In genomic region chr5:147293127-147293910, GRCm38 (mm10) we compare ENCODE assay signal across 8 mouse cellular contexts. TPM values are rescaled to one million over a fixed set of nuclear protein-coding genes. Genes with fewer than 3 reads are reported as not detected.
DNase-seq lines count a peak whose midpoint lies in the region; ATAC-seq lines count a peak whose summit lies in the region.

No protein-coding gene starts in this region.

- intact Hi-C loops in left cerebral cortex, postnatal 14 days (cut with DNase I), result no loop called here

- H3K4me2 ChIP-seq in forebrain, embryonic 11.5 days (ENCODE audit: low read depth, low read length, severe bottlenecking), result no peak overlapping the region
- no peak overlapping the region for H3K4me2 ChIP-seq in hindbrain, embryonic 13.5 days

- peak; percentile 84 for ATAC-seq in forebrain, embryonic 11.5 days (replicated peaks; ENCODE audit: low FRiP score)
- ATAC-seq in hindbrain, embryonic 13.5 days (ENCODE audit: low FRiP score), result peak; percentile 61
- ATAC-seq in megakaryocyte progenitor cell, adult 5-6 weeks (replicated peaks; ENCODE audit: poor library complexity), result peak; percentile 97

- H3K36me3 ChIP-seq in forebrain, embryonic 11.5 days (ENCODE audit: control insufficient read depth, insufficient read depth, low read length), result no peaks in the 10 kb centered on the region
- H3K36me3 ChIP-seq in hindbrain, embryonic 13.5 days, result no peaks in the 10 kb centered on the region

- H3K9me3 ChIP-seq in forebrain, embryonic 11.5 days (ENCODE audit: control insufficient read depth, low read length), result no peaks in the 10 kb centered on the region
- no peaks in the 10 kb centered on the region for H3K9me3 ChIP-seq in hindbrain, embryonic 13.5 days

- no peak overlapping the region for H3K27ac ChIP-seq in forebrain, embryonic 11.5 days (ENCODE audit: low read depth, low read length)
- H3K27ac ChIP-seq in hindbrain, embryonic 13.5 days, result no peak overlapping the region

- 20% methylated on average over 18 of the region's 18 CpGs for WGBS in forebrain, embryonic 11.5 days
- 18% methylated on average over 18 of the region's 18 CpGs for WGBS in hindbrain, embryonic 13.5 days

- H3K4me3 ChIP-seq in forebrain, embryonic 11.5 days (ENCODE audit: low read depth, low read length), result no peak overlapping the region
- H3K4me3 ChIP-seq in hindbrain, embryonic 13.5 days, result no peak overlapping the region

- DNase-seq in layer of hippocampus, adult 18-20 months (ENCODE audit: low spot score in 2 of 2), result peak; percentile 11 to 61
- DNase-seq in layer of hippocampus, adult 9-10 months (ENCODE audit: low spot score), result no peak
- peak; percentile 79 for DNase-seq in c-Kit-positive CD71-negative TER-119-negative erythroid progenitor cells, embryonic 14.5 days (ENCODE audit: low read depth)
- peak; percentile 93 for DNase-seq in forebrain, embryonic 11.5 days (ENCODE audit: low spot score)
- peak; percentile 29 to 62 for DNase-seq in left cerebral cortex, postnatal 14 days (ENCODE audit: low spot score in 2 of 2)
- DNase-seq in skeletal muscle tissue, adult 2 months (ENCODE audit: low read depth, low spot score), result peak; percentile 10

- H3K27me3 ChIP-seq in forebrain, embryonic 11.5 days (ENCODE audit: control insufficient read depth, insufficient read depth, low read length), result peaks cover 50% of the 10 kb centered on the region
- peaks cover 81% of the 10 kb centered on the region for H3K27me3 ChIP-seq in hindbrain, embryonic 13.5 days

- no peak overlapping the region for H3K9ac ChIP-seq in forebrain, embryonic 11.5 days (ENCODE audit: low read length)
- H3K9ac ChIP-seq in hindbrain, embryonic 13.5 days, result no peak overlapping the region

- no peaks in the 10 kb centered on the region for H3K4me1 ChIP-seq in forebrain, embryonic 11.5 days (replicated peaks; ENCODE audit: control insufficient read depth, insufficient read depth, low read length)
- peaks cover 4% of the 10 kb centered on the region; the same call in 1 of the 2 replicates for H3K4me1 ChIP-seq in hindbrain, embryonic 13.5 days (replicated peaks)

RNA-seq across cellular contexts. Expression of gene Cdx2, which starts 13.8 kb away (rescaled TPM):
- not detected for total RNA-seq in layer of hippocampus, adult 18-20 months (2021)
- not detected in 2 replicates for polyA plus RNA-seq in forebrain, embryonic 11.5 days (2014; fragmentation: Nextera tagmentation; extraction: Ambion mirVana)
- 0.08 TPM in 1 of 2 replicates, not detected in the other for polyA plus RNA-seq in hindbrain, embryonic 13.5 days (2015; fragmentation: Nextera tagmentation; extraction: Ambion mirVana)
- total RNA-seq in left cerebral cortex, postnatal 14 days (2021), result not detected
- not detected in 2 replicates for total RNA-seq in megakaryocyte progenitor cell, adult 5-6 weeks (2015)
- total RNA-seq in megakaryocyte progenitor cell, adult 5-6 weeks (2017), result not detected in 2 replicates

RNA-seq across cellular contexts. Expression of gene Pdx1, which starts 23.6 kb away (rescaled TPM):
- not detected for total RNA-seq in layer of hippocampus, adult 18-20 months (2021)
- polyA plus RNA-seq in forebrain, embryonic 11.5 days (2014; fragmentation: Nextera tagmentation; extraction: Ambion mirVana), result not detected in 2 replicates
- not detected in 2 replicates for polyA plus RNA-seq in hindbrain, embryonic 13.5 days (2015; fragmentation: Nextera tagmentation; extraction: Ambion mirVana)
- not detected for total RNA-seq in left cerebral cortex, postnatal 14 days (2021)
- total RNA-seq in megakaryocyte progenitor cell, adult 5-6 weeks (2015), result not detected in 2 replicates
- total RNA-seq in megakaryocyte progenitor cell, adult 5-6 weeks (2017), result not detected in 2 replicates

RNA-seq across cellular contexts. Expression of gene Urad, which starts 28.9 kb away (rescaled TPM):
- total RNA-seq in layer of hippocampus, adult 18-20 months (2021), result not detected
- not detected in 2 replicates for polyA plus RNA-seq in forebrain, embryonic 11.5 days (2014; fragmentation: Nextera tagmentation; extraction: Ambion mirVana)
- not detected in 2 replicates for polyA plus RNA-seq in hindbrain, embryonic 13.5 days (2015; fragmentation: Nextera tagmentation; extraction: Ambion mirVana)
- total RNA-seq in left cerebral cortex, postnatal 14 days (2021), result not detected
- total RNA-seq in megakaryocyte progenitor cell, adult 5-6 weeks (2015), result not detected in 2 replicates
- total RNA-seq in megakaryocyte progenitor cell, adult 5-6 weeks (2017), result not detected in 2 replicates
